Mouse (Mus musculus) olfactory bulb, adult 2 months (tissue): ENCODE data around the gene Gabpb1.

Experiments
- CTCF ChIP-seq: fragments of 200-500 bp; IDR thresholded peaks from 2 replicates; pipeline ENCODE4 v1.5.1; 2012; ENCODE audit warnings: low read depth, mild to moderate bottlenecking, low read length, moderate library complexity; ENCODE audit not compliant: insufficient read depth
- POLR2A ChIP-seq: fragments of 200-500 bp; IDR thresholded peaks from 2 replicates; pipeline ENCODE4 v1.6.1; 2012; ENCODE audit warnings: mild to moderate bottlenecking, low read depth, low read length, moderate library complexity; ENCODE audit not compliant: insufficient read depth

GRCm38 (mm10) chr2:126647762-126648161 is 28.4 kb downstream of the Gabpb1 start:
- TF ChIP-seq CTCF: no peak
- no peak for TF ChIP-seq POLR2A
